Comparison of ENCODE assay signal across 9 mouse cellular contexts in genomic region chr16:35704796-35705195, GRCm38 (mm10).
"Had no signal": no experiment of that assay in that cellular context is flagged by ENCODE, and none has a peak within 500 bp of the region (broad histone marks: within the 10 kb centered on the region; RNA-seq: fewer than 3 reads in every experiment).

No protein-coding gene starts in this region.

- DNase-seq: kidney, postnatal 36 days; layer of hippocampus, postnatal 36 days; liver; lung, adult 18-20 months; lung, postnatal 10 days; lung, postnatal 36 days; midbrain, embryonic 14.5 days; thymus, adult 18-20 months; thymus, postnatal 36 days had no signal
